Mouse (Mus musculus) cerebellum, adult 2 months (tissue): ENCODE data around the gene Sbk3. TPM values are rescaled to one million over a fixed set of nuclear protein-coding genes. Genes with fewer than 3 reads are reported as not detected.

Source experiments
- DNase-seq, 2 experiments: peaks; one replicate each; pipeline ENCODE4 v3.0.0; 2021
- H3K27ac ChIP-seq: fragments of 200-500 bp; 2 replicates; pipeline ENCODE4 v1.5.1; 2012; ENCODE audit warnings: low read length, control low read depth, inconsistent platforms; ENCODE audit not compliant: insufficient read depth
- H3K27me3 ChIP-seq: fragments of 200-500 bp; 2 replicates; pipeline ENCODE4 v1.6.1; 2012; ENCODE audit warnings: inconsistent platforms, mild to moderate bottlenecking, low read length, moderate library complexity; ENCODE audit not compliant: control insufficient read depth, insufficient read depth
- H3K4me1 ChIP-seq: fragments of 200-500 bp; 2 replicates; pipeline ENCODE4 v1.6.1; 2011; ENCODE audit warnings: low read length; ENCODE audit not compliant: control insufficient read depth, insufficient read depth
- H3K4me3 ChIP-seq: fragments of 200-500 bp; replicated peaks from 2 replicates; pipeline ENCODE3; 2011; ENCODE audit warnings: mild to moderate bottlenecking, low read depth, low read length, control low read depth; ENCODE audit not compliant: insufficient read depth
- CTCF ChIP-seq: fragments of 200-500 bp; IDR thresholded peaks from 2 replicates; pipeline ENCODE4 v1.5.1; 2011; ENCODE audit warnings: low read depth, mild to moderate bottlenecking, control low read depth, low read length, moderate library complexity, borderline replicate concordance; ENCODE audit not compliant: insufficient read depth
- POLR2A ChIP-seq: fragments of 200-500 bp; IDR thresholded peaks from 2 replicates; pipeline ENCODE4 v1.6.1; 2011; ENCODE audit warnings: low read length, control low read depth, borderline replicate concordance; ENCODE audit not compliant: insufficient read depth
- WGBS: fragments of 180-500 bp; shearing (Covaris S2); methylation state at CpG from one replicate; pipeline ENCODE4 v1.1.7; 2018; 5-methylcytosine and 5-hydroxymethylcytosine counted together
- polyA plus RNA-seq: library from polyadenylated mRNA; depleted of rRNA; stranded (reverse); fragments of >200 nt; gene quantifications from 2 replicates; pipeline ENCODE4 v1.2.3, GENCODE M21; 2012

The Sbk3 gene
- polyA plus RNA-seq, 1 experiment: 2.6 TPM

DNA sequence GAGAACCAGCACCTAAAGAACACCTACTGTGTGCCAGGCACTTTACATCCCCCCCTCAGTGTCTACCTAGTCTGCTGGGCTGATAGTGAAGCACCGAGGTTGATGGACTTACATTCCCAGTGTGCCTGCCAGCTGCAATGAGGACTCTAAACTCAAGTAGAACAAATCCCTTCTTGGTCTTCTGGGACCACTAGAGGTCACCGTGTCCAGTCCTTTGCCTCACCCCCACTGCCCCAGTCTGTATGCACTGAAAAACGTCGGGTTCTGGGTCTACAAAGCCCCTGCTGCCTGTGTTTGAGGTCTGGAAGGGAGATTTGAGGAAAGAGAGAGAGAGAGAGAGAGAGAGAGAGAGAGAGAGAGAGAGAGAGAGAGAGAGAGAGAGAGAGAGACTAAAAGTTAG, 46.5 kb downstream of the Sbk3 start:
- H3K4me3 ChIP-seq: no peak overlapping the region
- DNase-seq: no peak
- no peaks in the 10 kb centered on the region for H3K27me3 ChIP-seq
- H3K27ac ChIP-seq: peak overlapping the region; percentile 89; the same call in 1 of the 2 replicates
- H3K4me1 ChIP-seq: no peaks in the 10 kb centered on the region; the same call in 1 of the 2 replicates
- WGBS: 9% methylated on average over 4 of the region's 4 CpGs
- TF ChIP-seq POLR2A (no peak), CTCF (no peak)

DNA sequence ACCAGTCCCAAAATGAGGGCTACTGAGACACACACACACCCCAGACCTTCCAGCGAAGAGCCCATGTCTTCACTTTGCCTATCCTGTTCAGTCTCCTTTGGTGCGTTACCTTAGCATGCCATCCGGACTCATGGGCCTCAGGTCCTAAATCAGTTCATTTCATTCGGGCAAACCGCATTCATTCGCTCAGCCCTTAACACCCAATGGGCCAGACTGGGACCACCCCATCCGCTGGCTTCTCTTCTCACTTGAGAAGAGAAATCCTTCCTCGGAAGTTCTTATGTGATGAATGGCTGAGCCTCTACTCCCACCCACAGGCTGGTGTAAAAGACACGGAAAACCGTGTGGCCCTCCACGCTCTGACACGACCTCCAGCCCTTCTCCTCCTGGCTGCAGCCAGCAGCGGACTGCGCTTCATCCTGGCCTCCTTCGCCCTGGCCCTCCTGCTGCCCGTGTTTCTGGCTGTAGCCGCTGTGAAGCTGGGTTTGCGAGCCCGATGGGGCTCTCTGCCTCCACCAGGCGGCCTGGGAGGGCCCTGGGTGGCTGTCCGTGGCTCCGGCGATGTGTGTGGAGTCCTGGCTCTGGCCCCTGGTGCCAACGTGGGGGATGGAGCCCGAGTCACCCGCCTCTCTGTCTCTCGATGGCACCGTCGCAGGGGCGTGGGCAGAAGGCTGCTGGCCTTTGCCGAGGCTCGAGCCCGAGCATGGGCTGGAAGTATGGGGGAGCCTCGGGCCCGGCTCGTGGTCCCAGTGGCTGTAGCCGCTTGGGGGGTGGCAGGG, 47.2 kb downstream of the Sbk3 start:
- H3K4me3 ChIP-seq: peak overlapping the region; percentile 51
- 3% methylated on average over 37 of the region's 37 CpGs for WGBS
- peak; percentile 74 to 76 for DNase-seq
- H3K27ac ChIP-seq: peak overlapping the region; percentile 89
- no peaks in the 10 kb centered on the region; the same call in 1 of the 2 replicates for H3K4me1 ChIP-seq
- TF ChIP-seq POLR2A: 0 out of 2 replicates have a peak, but pooled peaks have one; percentile 45
- peak; percentile 34; the same call in 1 of the 2 replicates for TF ChIP-seq CTCF
- H3K27me3 ChIP-seq: no peaks in the 10 kb centered on the region

DNA sequence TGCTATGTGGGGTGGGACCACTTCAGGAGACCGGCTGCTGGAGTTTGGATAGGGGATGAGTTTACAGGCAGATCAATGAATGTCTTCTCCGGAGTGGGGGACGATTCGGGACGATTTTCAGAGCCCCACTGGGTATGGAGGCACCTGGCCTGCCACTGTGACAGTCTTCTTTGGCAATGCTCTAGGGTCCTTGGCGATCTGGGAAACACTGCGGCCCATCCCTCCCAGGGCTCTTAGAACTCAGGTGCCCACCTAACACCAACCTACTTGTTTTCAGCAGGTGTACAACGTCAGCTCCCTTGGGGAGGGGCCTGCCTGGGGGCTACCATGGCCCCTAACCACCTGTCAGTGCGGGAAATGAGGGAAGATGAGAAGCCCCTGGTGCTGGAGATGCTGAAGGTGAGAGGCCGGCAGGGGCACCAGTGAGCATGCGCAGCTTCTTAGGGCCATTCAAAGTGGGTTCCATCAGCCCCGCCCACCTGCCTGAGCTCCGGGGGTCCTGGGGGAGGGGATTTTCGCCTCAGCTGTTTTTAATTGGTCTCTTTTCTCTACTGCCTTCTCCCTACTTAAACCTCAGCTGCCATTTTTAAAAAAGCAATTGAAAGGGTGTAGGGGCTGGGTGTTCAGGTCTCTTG, 47.9 kb downstream of the Sbk3 start:
- Histone ChIP-seq H3K27me3 (no peaks in the 10 kb centered on the region), H3K4me1 (peaks cover 1% of the 10 kb centered on the region), H3K4me3 (peak overlapping the region; percentile 51), H3K27ac (peak overlapping the region; percentile 89)
- DNase-seq: peak; percentile 80 to 84
- TF ChIP-seq CTCF (peak; percentile 38; the same call in 1 of the 2 replicates), POLR2A (no peak)
- 0% methylated on average over 14 of the region's 14 CpGs for WGBS

DNA sequence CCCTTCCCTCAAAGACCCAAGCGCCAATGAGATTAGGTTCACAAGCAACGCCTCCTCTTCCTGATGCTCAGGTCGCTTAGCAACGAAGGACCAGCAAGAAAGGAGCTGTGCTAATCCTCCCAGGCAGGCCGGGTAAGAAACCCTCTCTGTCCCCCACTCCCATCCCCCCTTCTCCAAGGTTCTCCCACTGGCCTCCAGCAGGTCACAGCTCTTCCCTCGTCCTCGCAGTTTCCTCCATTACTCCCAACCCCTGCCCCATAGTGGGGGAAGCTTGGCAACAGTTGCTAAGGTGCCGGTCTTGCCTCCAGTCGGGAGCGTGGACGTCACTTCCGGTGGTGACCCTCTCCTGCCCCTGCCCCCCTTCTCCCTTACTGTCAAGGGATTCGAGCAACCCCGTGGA, 48.5 kb downstream of the Sbk3 start:
- Histone ChIP-seq H3K27ac (peak overlapping the region; percentile 89), H3K4me1 (peaks cover 3% of the 10 kb centered on the region), H3K27me3 (no peaks in the 10 kb centered on the region), H3K4me3 (peak overlapping the region; percentile 51)
- peak; percentile 85 to 88 for DNase-seq
- WGBS: 1% methylated on average over 14 of the region's 14 CpGs
- TF ChIP-seq POLR2A: no peak; the same call in 1 of the 2 replicates
- TF ChIP-seq CTCF: no peak

GRCm38 (mm10) chr7:4921824-4922482, 49.0 kb downstream of the Sbk3 start, which contains the start of gene Nat14:
Gene Nat14, plus strand, starts transcription at chr7:4922028.
- no peak for DNase-seq
- 16% methylated on average over 8 of the region's 8 CpGs for WGBS

GRCm38 (mm10) chr7:4920976-4921823, 49.8 kb downstream of the Sbk3 start:
- H3K27ac ChIP-seq: no peak overlapping the region
- no peak overlapping the region for H3K4me3 ChIP-seq
- 56% methylated on average over 23 of the region's 23 CpGs for WGBS
- no peaks in the 10 kb centered on the region for H3K27me3 ChIP-seq
- DNase-seq: no peak
- TF ChIP-seq CTCF (no peak), POLR2A (no peak)
- peaks cover 7% of the 10 kb centered on the region for H3K4me1 ChIP-seq

More at GRCm38 (mm10) chr7:4921824-4922482, 49.0 kb downstream of the Sbk3 start, which contains the start of gene Nat14:
- H3K27me3 ChIP-seq: no peaks in the 10 kb centered on the region
- H3K4me1 ChIP-seq: peaks cover 3% of the 10 kb centered on the region
- H3K27ac ChIP-seq: peak within 1 kb of the TSS; percentile 89
- H3K4me3 ChIP-seq: peak within 1 kb of the TSS; percentile 51
- no peak for TF ChIP-seq POLR2A
- TF ChIP-seq CTCF: no peak

- Histone ChIP-seq H3K27me3 (no peaks in the 10 kb centered on the region), H3K4me1 (peaks cover 7% of the 10 kb centered on the region), H3K27ac (no peak overlapping the region), H3K4me3 (no peak overlapping the region)
- TF ChIP-seq POLR2A: no peak
- TF ChIP-seq CTCF: no peak
- no peak for DNase-seq
- WGBS: 86% methylated on average over 19 of the region's 19 CpGs
These were observed 50.5 kb downstream of the Sbk3 start for GRCm38 (mm10) chr7:4920496-4920895.
